Mouse (Mus musculus) cerebellum, postnatal 25 days (tissue): ENCODE results near the gene Gpatch3.

ENCODE experiments used
- DNase-seq, 2 experiments: peaks; one replicate each; pipeline ENCODE4 v3.0.0; 2021; ENCODE audit warnings: mixed read lengths in 2 of 2

Gpatch3 gene

GRCm38 (mm10) chr4:133622161-133622695, 47.7 kb downstream of the Gpatch3 start:
- DNase-seq: no peak

- DNase-seq: no peak
These were observed 50.3 kb downstream of the Gpatch3 start for GRCm38 (mm10) chr4:133624830-133625229.

- DNase-seq: peak; percentile 41 to 61
These were observed 51.1 kb downstream of the Gpatch3 start for GRCm38 (mm10) chr4:133625621-133626071.

GRCm38 (mm10) chr4:133626221-133626620, 51.7 kb downstream of the Gpatch3 start:
- no peak for DNase-seq

- DNase-seq: no peak
These were observed 52.1 kb downstream of the Gpatch3 start for GRCm38 (mm10) chr4:133626621-133627020.

- DNase-seq: peak; percentile 85 to 89
These were observed 52.5 kb downstream of the Gpatch3 start for GRCm38 (mm10) chr4:133627039-133627438.

GRCm38 (mm10) chr4:133628517-133628916, 54.0 kb downstream of the Gpatch3 start:
- DNase-seq: no peak

GRCm38 (mm10) chr4:133629191-133629590, 54.6 kb downstream of the Gpatch3 start:
- no peak for DNase-seq

- peak; percentile 70 to 71 for DNase-seq
These were observed 55.9 kb downstream of the Gpatch3 start for GRCm38 (mm10) chr4:133630326-133630920.

GRCm38 (mm10) chr4:133631071-133631768, 56.7 kb downstream of the Gpatch3 start:
- DNase-seq: peak; percentile 38 to 51

GRCm38 (mm10) chr4:133631769-133632411, 57.3 kb downstream of the Gpatch3 start:
- DNase-seq: peak in 1 of 2 experiments; percentile 57

- DNase-seq: peak; percentile 74 to 79
These were observed 58.2 kb downstream of the Gpatch3 start for GRCm38 (mm10) chr4:133632483-133633327.

- DNase-seq: peak; percentile 93 to 96
These were observed 58.9 kb downstream of the Gpatch3 start for GRCm38 (mm10) chr4:133633332-133634042.
